16 mouse cellular contexts compared by ENCODE assay signal in genomic region chr6:38263393-38264159, GRCm38 (mm10). TPM values are rescaled to one million over a fixed set of nuclear protein-coding genes. Genes with fewer than 3 reads are reported as not detected.
DNase-seq lines count a peak whose midpoint lies in the region.
"Had no signal": no experiment of that assay in that cellular context is flagged by ENCODE, and none has a peak within 500 bp of the region (broad histone marks: within the 10 kb centered on the region; RNA-seq: fewer than 3 reads in every experiment).

No protein-coding gene starts in this region.

- peak; percentile 51 to 59 for DNase-seq in layer of hippocampus, adult 8-10 months (ENCODE audit: low spot score in 2 of 2)
- no peak for DNase-seq in layer of hippocampus, postnatal 36 days
- peak; percentile 80 to 86 for DNase-seq in frontal cortex, adult 2 months (ENCODE audit: extremely low spot score in 1 of 2, low spot score in 1 of 2)
- peak; percentile 54 to 84 for DNase-seq in left cerebral cortex, postnatal 14 days (ENCODE audit: low spot score in 2 of 2)
- DNase-seq in right cerebral cortex, postnatal 36 days (ENCODE audit: low spot score in 2 of 2) = peak; percentile 70 to 78
- no peak for DNase-seq in c-Kit-positive CD71-positive TER-119-positive erythroid progenitor cells, embryonic 14.5 days (ENCODE audit: low spot score)
- no peak for DNase-seq in cerebellum, adult 8-10 months
- DNase-seq in testis, postnatal 14 days (ENCODE audit: low spot score) = no peak
- DNase-seq: cerebellum, adult 11 months; forebrain, postnatal 0 days; gastrocnemius, postnatal 36 days; heart, postnatal 10 days; kidney, adult 9 months; kidney, postnatal 4 days; lung, postnatal 10 days; thymus, postnatal 14 days had no signal

- intact Hi-C loops in left cerebral cortex, postnatal 14 days (cut with DNase I) = no loop called here

RNA-seq across cellular contexts. Expression of gene D630045J12Rik, which starts 9.8 kb away (rescaled TPM):
- 10 to 100 TPM; 30.8 to 38.5 (median 34.3) TPM for total RNA-seq in layer of hippocampus, adult 8-10 months (2022)
- total RNA-seq in layer of hippocampus, postnatal 36 days (2021) = 10 to 100 TPM; 37.0 to 39.5 TPM
- polyA plus RNA-seq in frontal cortex, adult 2 months (2012; rRNA removed) = 17.9 and 19.2 TPM in 2 replicates
- total RNA-seq in left cerebral cortex, postnatal 14 days (2021) = 10 to 100 TPM; 35.3 to 39.1 TPM

RNA-seq across cellular contexts. Expression of gene Zc3hav1l, which starts 35.5 kb away (rescaled TPM):
- 1 to 10 TPM; 3.8 to 5.4 (median 4.7) TPM for total RNA-seq in layer of hippocampus, adult 8-10 months (2022)
- 1 to 10 TPM; 4.3 to 4.9 TPM for total RNA-seq in layer of hippocampus, postnatal 36 days (2021)
- polyA plus RNA-seq in frontal cortex, adult 2 months (2012; rRNA removed) = 4.0 and 4.2 TPM in 2 replicates
- 1 to 10 TPM; 2.4 to 2.6 TPM for total RNA-seq in left cerebral cortex, postnatal 14 days (2021)

Comparison
In these comparisons a context has a peak if more than half of its experiments do, and no peak if none do; other contexts are left out.
1. DNase-seq: peak in layer of hippocampus, adult 8-10 months (2 of 2), frontal cortex, adult 2 months (2 of 2), left cerebral cortex, postnatal 14 days (2 of 2) and right cerebral cortex, postnatal 36 days (2 of 2); none in layer of hippocampus, postnatal 36 days (0 of 2), c-Kit-positive CD71-positive TER-119-positive erythroid progenitor cells, embryonic 14.5 days (single experiment), cerebellum, adult 8-10 months (single experiment) and testis, postnatal 14 days (single experiment).